Mouse (Mus musculus) gastrocnemius, adult 18-20 months (tissue): ENCODE results near the gene Vmn2r76. TPM values are rescaled to one million over a fixed set of nuclear protein-coding genes. Genes with fewer than 3 reads are reported as not detected.
"Not testable (repeated sequence)": the region's sequence is repeated elsewhere in the genome, so short reads cannot be mapped to it uniquely, and the experiment has no call there.

ENCODE experiments used
- DNase-seq: peaks from one replicate; pipeline ENCODE4 v3.0.0; 2021; ENCODE audit warnings: low spot score
- long read RNA-seq, 2 experiments: library from polyadenylated mRNA; stranded (forward); transcript quantifications; one replicate each; pipeline ENCODE4 v2.0.0; 2021
- total RNA-seq, 2 experiments: library from RNA; stranded (reverse); gene quantifications; 2 replicates each; pipeline ENCODE4 v1.2.3; 2021

The Vmn2r76 gene
- total RNA-seq = not detected
- long read RNA-seq, experiment 1 = 0 reads
- long read RNA-seq, experiment 2 = 0 reads

DNA sequence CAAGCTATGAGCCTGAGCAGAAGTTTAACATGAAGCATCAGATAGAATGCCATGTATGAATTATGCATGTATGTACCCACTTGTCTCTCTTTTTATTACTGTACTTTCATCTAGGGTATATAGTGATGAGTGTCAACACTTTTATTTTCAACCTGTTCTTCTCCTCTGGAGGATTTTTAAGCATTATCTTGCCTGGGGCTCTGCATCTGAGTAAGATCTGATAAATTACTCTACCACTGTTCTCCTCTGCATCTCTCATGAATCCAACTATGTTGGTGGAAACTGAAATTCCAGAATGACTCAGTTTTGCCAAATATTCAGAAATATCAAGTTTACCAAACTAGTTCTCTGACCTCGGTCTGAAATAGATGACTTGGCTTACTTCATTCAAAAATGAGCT is at the start of gene Vmn2r76:
Gene Vmn2r76, minus strand, starts transcription at position 101 of the 400 bp plus-strand sequence.
- no peak for DNase-seq

- DNase-seq = no peak
Measured at GRCm38 (mm10) chr7:86277072-86277471, 31.0 kb upstream of the Vmn2r76 start, which contains the start of gene Olfr310. Olfr310 (minus strand) TSS chr7:86277172.

GRCm38 (mm10) chr7:86211345-86211744 is 34.8 kb downstream of the Vmn2r76 start:
- DNase-seq = no peak

- DNase-seq = not testable (repeated sequence)
Measured at GRCm38 (mm10) chr7:86171678-86172077, 74.4 kb downstream of the Vmn2r76 start, which contains the start of gene Vmn2r75. Vmn2r75 (minus strand) TSS chr7:86171778.

Other genes with a start within 250 kb of the Vmn2r76 start
- gene Vmn2r75, start 74.5 kb downstream of the Vmn2r76 start, total RNA-seq = not detected
- not detected for gene Olfr310, start 30.9 kb upstream of the Vmn2r76 start, total RNA-seq
- not detected for gene Olfr309, start 67.4 kb upstream of the Vmn2r76 start, total RNA-seq
- not detected for gene Olfr308, start 79.3 kb upstream of the Vmn2r76 start, total RNA-seq
- gene Olfr307, start 91.3 kb upstream of the Vmn2r76 start, total RNA-seq = not detected
- not detected for gene Olfr305, start 120.6 kb upstream of the Vmn2r76 start, total RNA-seq
- not detected for gene Olfr304, start 140.3 kb upstream of the Vmn2r76 start, total RNA-seq
- not detected for gene Olfr303, start 151.5 kb upstream of the Vmn2r76 start, total RNA-seq
- gene Olfr301, start 157.5 kb upstream of the Vmn2r76 start, total RNA-seq = not detected
- not detected for gene Olfr299, start 213.6 kb upstream of the Vmn2r76 start, total RNA-seq
- not detected for gene Olfr298, start 246.2 kb upstream of the Vmn2r76 start, total RNA-seq